8 mouse cellular contexts compared by ENCODE assay signal in the genomic region with DNA sequence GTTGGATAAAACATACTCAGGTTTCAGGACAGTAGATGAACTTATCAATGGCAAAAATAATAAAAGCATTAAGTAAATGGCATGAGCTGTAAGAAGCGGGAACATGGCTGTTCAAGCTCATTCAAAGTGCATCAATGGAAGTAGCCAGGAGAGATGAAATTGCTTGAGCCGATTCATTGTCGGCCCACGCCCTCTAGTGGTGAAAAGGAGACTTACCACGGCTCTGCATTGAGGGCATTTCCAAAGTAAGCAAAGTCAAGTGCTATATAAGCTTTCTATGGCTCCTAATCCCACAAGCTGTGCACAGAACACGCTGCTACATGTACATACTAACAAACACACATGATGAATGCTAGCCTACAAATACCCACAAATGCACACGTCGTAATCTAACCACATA. TPM values are rescaled to one million over a fixed set of nuclear protein-coding genes. Genes with fewer than 3 reads are reported as not detected.
DNase-seq lines count a peak whose midpoint lies in the region; TF ChIP-seq lines count a peak whose summit lies in the region.

No protein-coding gene starts in this region.

- H3K27ac ChIP-seq in ES-Bruce4 (ENCODE audit: insufficient read depth, low read length) = no peak overlapping the region
- H3K27ac ChIP-seq in forebrain, embryonic 10.5 days = no peak overlapping the region

- no peak for TF ChIP-seq EP300 in ES-Bruce4 (IDR thresholded peaks at IDR 0.05; ENCODE audit: insufficient read depth, low read depth, low read length)

- peak; percentile 64 for TF ChIP-seq CTCF in ES-Bruce4 (IDR thresholded peaks at IDR 0.05; ENCODE audit: low read depth, low read length)

- DNase-seq in brain, adult 2 months (ENCODE audit: low read depth, low spot score) = peak; percentile 88
- peak; percentile 71 for DNase-seq in forebrain, embryonic 10.5 days (ENCODE audit: extremely low spot score, low spot score)
- DNase-seq in heart, postnatal 4 days = peak; percentile 83
- DNase-seq in layer of hippocampus, adult 9-10 months (ENCODE audit: low spot score) = peak; percentile 81
- peak; percentile 91 for DNase-seq in lung, postnatal 36 days
- DNase-seq in retina, postnatal 1 day = peak; percentile 85
- peak; percentile 55 to 66 for DNase-seq in thymus, postnatal 36 days

- WGBS in forebrain, embryonic 10.5 days = 19% methylated on average over 8 of the region's 8 CpGs

- TF ChIP-seq POLR2A in ES-Bruce4 (IDR thresholded peaks at IDR 0.05; ENCODE audit: insufficient read depth, low read length) = no peak

- H3K27me3 ChIP-seq in ES-Bruce4 (ENCODE audit: control insufficient read depth, insufficient read depth, low read length, poor library complexity, severe bottlenecking) = no peaks in the 10 kb centered on the region
- no peaks in the 10 kb centered on the region for H3K27me3 ChIP-seq in forebrain, embryonic 10.5 days (ENCODE audit: poor library complexity, severe bottlenecking)

- no peaks in the 10 kb centered on the region for H3K36me3 ChIP-seq in ES-Bruce4 (ENCODE audit: control insufficient read depth, insufficient read depth, low read length, poor library complexity, severe bottlenecking)
- no peaks in the 10 kb centered on the region for H3K36me3 ChIP-seq in forebrain, embryonic 10.5 days (replicated peaks)

- no peak overlapping the region for H3K4me3 ChIP-seq in ES-Bruce4 (ENCODE audit: low read depth, low read length)
- no peak overlapping the region for H3K4me3 ChIP-seq in forebrain, embryonic 10.5 days

- no peaks in the 10 kb centered on the region for H3K4me1 ChIP-seq in ES-Bruce4 (ENCODE audit: control insufficient read depth, insufficient read depth, low read length)
- H3K4me1 ChIP-seq in forebrain, embryonic 10.5 days = no peaks in the 10 kb centered on the region

- no peak overlapping the region for H3K9ac ChIP-seq in ES-Bruce4 (ENCODE audit: low read depth, poor library complexity, severe bottlenecking)

- peaks cover 3% of the 10 kb centered on the region; the same call in 1 of the 2 replicates for H3K9me3 ChIP-seq in ES-Bruce4 (replicated peaks; ENCODE audit: control insufficient read depth, insufficient read depth, low read length, poor library complexity, severe bottlenecking)
- no peaks in the 10 kb centered on the region for H3K9me3 ChIP-seq in forebrain, embryonic 10.5 days

RNA-seq across cellular contexts. Expression of a gene that starts 53.6 kb away (rescaled TPM):
- polyA plus RNA-seq in ES-Bruce4 (2011; ENCODE audit: insufficient read depth, insufficient read length, low read depth, missing spikeins) = 27.1 and 33.0 TPM in 2 replicates
- polyA plus RNA-seq in forebrain, embryonic 10.5 days (2016; fragmentation: Nextera tagmentation; extraction: Ambion mirVana) = 2.7 and 3.2 TPM in 2 replicates
- total RNA-seq in heart, postnatal 4 days (2021) = 1 to 10 TPM; 1.2 to 1.6 TPM
